Mouse (Mus musculus): ENCODE data around the gene Bdkrb2.

Bdkrb2 gene

DNA sequence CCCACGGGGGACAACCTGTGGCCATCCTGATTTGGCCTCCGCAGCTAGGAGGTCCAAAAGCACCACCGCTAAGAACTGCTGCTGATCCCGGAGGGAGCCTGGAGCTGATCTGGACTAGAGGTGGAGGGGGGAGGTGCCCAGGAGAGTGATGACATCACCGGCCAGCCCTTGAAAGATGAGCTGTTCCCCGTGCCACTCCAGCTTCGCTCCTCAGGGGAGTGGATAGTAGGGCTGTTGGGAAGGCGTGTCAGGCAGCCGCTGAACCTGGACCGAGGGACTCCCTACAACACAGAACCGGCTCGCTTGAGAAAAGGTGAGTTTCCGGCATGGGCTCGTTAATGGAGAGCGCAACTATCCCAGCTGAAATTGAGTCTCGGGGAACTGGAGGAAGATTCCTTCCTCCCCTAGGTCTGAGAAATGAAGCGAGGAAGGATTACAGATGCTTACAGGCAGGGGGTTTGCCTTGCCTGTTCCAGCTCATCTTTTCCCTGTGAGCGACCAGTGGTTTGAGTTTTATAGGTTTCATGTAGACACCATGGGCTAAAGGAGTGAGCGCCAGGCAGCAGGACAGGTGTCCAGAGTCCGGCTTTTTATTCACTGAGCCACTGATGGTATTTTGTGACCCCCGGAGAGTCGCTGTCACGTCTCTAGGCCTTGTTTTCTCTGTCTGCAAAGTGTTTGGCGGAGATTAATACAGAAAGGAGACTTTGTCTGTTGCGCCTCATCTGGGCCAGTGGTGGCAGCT lies at the start of gene Bdkrb2:
Bdkrb2 (plus strand) TSS at position 291 of the 745 bp plus-strand sequence.
- DNase-seq (ENCODE audit: low spot score in 2 of 2) = peak in 1 of 2 experiments; percentile 43

DNA sequence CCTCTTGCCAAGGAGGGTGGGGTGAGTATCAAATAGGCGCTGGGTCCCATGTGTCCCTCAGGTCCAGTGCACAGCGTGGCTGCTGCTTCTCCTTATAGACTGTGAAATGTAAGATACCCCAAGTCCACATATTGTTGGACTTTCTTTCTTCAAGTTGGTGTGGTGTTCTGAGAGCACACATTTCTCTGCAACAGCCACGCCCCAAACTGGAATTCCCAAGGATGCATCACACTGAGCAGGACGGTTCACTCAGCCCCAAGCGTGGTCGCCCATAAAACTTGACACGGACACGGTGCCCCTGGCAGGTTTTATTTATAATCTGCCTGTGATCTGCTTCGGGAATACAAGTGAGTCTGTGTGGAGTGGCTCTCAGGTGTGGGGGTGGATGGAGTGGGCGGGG lies 48.9 kb upstream of the Bdkrb2 start:
- no peak for DNase-seq (ENCODE audit: low spot score in 2 of 2)

DNA sequence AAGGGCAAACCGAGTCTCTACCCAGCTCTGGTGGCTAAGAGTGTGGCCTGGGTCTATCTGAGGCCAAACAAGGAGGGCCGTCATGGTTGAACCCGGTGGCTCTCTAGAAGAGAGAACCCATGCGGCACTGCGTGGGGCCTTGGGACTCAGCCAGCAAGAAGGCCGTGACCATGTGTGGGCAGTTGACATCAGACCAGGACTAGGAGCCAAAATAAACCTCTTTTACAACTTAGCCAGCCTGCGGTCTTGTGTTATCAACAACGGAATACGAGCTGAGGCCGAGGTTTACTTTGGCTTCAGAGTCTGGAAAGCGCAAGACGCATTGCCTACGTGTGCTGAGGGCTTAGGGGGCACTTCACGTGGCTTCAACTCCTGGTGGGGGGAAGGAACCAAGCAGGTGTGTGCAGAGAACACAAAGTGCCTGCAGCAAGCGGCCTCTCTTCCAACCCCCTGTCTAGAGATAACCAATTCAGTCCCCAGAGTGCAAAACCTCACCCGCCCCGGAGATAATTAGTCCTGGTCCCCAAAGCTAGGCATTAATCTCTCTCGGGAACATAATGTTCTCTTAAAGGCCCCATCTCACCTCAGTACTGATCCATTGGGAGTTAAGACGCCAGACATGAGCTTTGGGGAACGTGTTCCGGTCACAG lies 45.9 kb upstream of the Bdkrb2 start:
- DNase-seq (ENCODE audit: low spot score in 2 of 2) = no peak

DNA sequence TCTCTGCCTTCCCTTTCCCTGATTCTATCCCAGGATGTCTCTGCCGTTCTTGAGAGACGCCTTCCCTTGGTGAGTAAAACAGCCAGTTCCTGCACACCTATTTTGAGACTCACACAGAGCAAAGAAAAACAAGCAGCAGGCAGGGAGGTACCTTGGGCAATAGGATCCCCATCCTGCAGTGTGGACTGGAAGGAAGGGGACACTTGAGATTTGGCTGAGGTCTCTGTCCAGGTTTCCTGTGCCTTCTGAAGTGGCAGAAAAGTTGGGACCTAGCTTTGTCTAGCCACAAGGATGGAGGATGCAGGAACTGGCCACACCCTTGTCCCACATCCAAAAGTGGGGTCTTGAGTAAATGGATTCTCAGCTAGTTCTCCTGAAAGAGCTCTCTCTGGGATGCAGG lies 43.2 kb upstream of the Bdkrb2 start:
- DNase-seq (ENCODE audit: low spot score in 2 of 2) = no peak

DNA sequence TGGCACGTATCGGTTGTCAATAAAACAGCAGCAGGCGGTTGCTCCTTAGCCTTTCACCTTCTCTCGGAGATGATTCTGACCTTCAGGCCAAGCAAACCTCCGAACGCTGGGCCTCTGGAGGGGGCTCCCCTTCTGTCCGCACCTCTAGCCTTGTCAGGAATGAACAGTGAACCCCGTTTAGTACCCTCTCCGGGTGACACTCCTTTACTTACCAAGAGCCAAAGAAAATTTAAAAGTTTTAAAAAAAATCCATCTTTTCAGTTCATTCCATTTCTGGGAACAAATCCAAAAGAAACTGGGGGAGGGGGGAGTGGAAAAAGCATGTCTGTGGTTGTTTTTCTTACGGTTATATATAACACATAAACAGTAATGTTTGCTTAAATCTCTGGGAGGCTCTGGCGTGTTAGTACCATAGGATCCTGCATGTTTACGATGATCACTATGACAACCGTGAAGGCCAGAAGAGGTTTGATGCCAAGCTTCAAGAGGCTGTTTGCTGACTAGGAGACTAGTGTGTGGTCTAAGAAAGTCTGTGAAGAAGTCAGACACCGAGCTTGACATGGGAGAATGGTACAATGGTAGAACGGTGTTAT lies 41.8 kb upstream of the Bdkrb2 start:
- DNase-seq (ENCODE audit: low spot score in 2 of 2) = no peak

DNA sequence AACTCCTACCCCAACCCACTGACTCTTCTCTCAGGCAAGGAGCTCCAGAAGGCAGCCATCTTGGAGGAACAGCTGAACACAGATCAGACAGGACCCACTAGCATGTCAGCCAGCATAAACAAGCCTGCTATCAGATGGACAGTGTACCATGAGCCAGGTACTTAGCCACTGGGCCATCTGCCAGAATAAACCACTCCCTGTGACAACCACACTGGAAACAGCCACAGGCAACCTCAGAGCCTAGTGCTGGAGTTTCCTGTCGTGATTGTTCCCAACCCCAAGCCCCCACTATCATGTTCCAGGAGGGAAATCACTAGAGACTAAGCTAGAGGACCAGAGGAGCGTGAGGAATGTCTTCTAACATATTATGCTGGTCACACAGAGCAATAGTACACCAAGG lies 39.3 kb upstream of the Bdkrb2 start:
- no peak for DNase-seq (ENCODE audit: low spot score in 2 of 2)

DNA sequence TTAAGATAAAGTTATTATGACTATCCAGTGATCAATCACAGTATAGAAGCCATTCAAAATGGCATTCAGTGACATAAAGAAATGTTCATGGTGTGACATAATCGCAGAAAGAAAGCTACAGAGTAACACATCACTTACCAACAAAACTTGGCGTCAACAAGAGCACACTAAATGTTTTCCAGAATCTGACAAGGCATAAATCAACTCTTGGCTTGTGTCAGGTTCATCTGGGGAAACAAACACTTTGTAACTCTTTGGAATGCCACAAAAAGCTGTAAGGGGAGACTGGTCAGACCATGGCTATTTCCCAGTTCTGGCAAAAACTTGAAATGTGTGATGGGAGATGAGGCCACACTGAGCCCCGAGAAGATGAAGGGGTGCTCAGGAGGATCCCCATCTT lies 36.8 kb upstream of the Bdkrb2 start:
- no peak for DNase-seq (ENCODE audit: low spot score in 2 of 2)

DNA sequence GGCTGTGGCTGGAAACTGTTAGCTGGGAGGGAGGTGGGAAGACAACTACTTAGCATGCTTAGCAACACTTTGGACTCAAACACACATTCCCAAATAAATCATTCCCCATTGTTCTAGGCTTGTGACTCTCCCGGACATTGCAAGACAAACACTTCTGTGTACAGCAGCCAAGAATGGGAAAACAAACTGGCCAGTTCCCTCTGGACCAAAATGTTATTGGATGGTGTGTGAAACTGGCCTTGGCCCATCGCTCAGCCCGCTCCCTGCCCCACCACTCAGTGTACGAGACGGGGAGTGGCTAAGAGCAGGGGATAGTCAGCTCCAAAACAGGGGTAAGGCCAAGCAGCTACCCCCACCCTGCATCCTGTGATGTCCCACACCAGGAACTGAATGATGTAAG lies 36.2 kb upstream of the Bdkrb2 start:
- peak in 1 of 2 experiments; percentile 42 for DNase-seq (ENCODE audit: low spot score in 2 of 2)

DNA sequence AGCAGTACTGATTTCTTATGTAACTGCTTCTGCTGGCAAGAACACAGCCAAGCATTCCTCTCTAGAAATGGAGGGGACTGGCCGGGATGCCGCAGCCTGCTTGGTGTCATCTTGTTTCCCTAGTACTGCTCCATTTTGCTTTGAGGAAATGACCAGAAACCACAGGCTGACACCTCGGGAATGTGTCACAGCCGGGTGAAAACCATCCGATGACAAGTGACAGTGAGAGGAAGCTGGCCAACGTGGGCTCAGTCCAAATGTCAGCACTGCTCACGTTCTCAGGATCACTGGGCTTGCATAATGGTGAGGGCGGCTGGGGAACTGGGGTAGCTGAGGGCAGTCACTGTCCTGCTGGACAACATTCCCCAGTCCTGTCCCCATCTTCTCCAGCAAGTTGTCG lies 33.5 kb upstream of the Bdkrb2 start:
- DNase-seq (ENCODE audit: low spot score in 2 of 2) = no peak

DNA sequence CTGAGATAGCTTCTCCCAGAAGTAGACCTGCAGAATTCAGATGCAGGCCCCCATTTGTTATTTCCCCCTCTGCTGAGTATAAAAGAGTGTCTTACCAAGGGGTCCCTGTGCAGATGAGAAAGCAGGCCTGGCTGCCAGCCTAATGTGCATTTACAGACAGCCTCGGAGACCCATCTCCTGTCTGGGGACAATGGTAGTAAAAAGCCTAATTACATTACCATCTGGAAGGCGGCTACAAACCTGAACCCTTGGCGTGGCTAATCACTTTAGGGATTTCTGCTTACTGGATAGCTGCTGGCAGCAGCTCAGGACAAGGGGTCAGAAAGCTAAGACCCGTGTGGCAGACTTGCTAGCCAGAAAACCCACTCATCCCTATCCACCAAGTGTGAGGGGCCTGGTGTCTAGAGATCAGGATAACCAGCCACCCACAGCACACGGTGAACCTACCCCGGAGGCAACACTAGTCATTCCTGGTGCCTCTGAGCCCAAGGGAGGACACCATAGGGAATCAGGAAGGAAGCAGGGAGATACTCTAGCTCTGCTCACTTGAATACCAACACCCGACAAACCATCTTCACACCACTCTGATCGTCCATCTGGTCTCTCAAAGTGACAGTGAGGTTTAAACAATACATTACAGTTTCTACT lies 31.2 kb upstream of the Bdkrb2 start:
- DNase-seq (ENCODE audit: low spot score in 2 of 2) = no peak

DNA sequence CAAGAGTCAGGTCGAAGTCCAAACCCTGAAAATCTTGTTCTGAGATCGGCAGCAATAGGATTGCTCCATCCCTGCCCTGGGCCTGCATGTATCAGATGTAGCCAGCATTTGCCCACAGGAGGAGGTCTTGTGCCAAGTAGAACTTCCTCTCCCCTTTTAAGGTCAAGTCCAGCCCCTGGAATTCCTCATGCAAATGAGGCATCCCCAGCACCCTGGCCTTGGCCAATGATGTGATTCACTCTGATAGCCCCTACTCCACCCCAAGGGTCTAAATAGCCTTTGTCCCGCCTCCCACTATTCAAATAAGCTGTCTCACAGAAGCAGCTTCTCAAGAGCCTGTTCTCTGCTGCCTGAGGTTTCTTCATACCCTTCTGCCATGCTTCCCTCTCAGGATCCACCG lies 28.2 kb upstream of the Bdkrb2 start:
- DNase-seq (ENCODE audit: low spot score in 2 of 2) = no peak

DNA sequence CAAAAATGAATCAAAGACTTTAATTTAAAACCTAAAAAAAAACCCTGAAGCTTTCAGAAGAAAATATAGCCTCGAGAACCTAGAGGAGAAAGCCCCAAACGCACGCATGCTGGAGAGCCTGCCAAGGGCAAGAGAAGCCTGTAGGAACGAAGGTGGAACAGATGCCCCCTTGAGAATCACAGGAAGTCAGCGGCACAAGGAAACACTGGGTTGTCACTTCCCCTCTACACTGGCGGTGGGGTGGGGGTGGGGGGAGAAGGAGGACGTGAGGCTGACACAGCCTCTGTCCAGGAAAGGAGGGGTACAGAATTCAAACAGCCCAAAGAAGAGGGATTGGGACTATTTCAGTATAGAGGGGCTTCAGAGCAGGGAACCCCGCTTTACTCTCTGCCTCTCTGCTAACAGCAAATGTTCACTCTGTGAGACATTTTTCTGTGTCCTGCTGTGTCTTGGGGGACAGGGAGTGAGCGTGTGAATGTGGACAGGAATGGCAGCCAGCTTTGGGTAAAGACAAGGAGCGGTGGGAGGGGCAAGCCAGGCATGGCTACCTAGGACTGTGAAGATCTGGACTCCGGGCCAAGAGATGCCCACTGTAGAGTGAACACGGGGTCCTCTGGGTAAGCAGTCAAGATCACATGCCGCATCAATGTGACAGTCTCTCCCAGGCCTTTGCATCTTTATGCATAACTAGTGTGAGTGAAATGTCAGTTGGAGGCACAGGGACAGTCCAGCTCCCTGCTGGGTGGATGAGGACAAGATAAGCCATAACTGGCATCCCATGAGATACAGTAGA lies 26.9 kb upstream of the Bdkrb2 start:
- DNase-seq (ENCODE audit: low spot score in 2 of 2) = no peak

DNA sequence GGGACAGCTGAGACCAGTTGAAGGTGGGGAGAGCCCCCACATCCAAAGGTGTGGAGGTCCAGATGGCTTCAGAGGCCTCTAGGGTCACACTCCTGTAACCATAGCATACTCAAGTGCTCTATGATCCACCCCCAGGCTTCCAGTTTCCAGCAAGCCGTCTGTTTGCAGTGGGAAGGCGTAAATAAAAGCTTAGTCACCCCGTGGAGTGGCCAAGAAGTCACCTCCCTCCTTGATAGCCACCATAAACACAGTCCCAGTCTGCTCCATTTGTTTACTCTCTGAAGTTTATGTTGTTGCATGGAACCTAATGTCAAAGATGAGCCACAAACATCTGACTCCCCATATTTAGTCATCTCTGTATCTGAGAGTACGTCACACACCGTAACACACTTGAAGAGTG lies 25.9 kb upstream of the Bdkrb2 start:
- DNase-seq (ENCODE audit: low spot score in 2 of 2) = no peak

DNA sequence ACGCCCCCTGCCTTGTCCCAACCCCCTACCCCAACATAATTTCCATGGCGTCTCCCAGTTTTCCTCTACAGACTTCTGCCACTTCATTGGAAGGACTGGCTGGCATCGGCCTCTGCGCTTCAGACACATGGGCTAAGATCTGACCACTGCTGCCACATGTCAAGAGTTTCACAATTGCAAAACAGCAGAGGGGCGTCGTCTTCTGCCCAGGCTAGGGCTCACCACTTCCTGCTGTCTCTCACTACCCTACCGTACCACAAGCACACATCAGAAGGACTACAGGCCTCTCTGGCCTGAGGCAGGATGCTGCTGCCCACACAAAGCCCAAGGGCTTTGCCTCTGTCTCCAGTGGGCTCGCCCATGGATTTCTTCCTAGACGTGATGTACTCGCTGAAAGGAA lies 23.4 kb upstream of the Bdkrb2 start:
- no peak for DNase-seq (ENCODE audit: low spot score in 2 of 2)

DNA sequence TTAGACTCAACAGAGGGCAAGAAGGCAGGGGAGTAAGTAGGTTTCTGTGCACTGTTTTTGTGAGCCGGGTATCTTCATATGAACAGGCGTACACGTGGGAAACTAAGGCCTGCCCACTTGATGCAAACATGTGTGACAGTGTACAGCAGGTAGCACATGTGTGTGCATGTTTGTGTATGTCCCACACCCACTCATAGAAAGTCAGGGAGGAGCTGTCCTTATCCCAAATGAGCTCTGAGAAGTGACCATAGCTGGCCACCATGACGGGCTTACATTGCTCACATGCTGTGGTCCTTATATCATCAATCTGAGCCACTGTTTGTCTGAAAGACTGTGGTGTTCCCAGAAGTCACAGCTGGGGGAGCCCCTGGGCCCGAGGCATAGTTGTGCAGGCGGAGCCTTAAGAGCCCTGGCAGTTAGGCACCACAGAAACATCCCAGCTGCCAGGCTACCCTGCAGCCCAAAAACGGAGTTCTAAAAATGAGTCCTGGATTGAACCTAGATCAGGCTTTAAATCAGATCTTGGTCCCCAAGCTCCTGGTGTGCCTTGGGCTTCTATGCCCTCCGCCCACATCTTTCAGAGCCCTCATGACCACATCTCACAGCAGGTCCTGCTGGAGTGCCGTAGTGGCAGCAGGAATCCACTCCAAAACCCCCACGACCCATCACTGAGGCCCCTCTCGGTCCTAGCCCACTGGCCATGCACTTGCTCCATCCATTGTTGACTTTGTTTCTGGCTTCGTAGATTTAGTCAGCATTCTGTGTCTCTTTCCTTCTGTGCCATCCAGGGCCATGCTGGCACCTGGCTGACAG lies 21.2 kb upstream of the Bdkrb2 start:
- no peak for DNase-seq (ENCODE audit: low spot score in 2 of 2)

DNA sequence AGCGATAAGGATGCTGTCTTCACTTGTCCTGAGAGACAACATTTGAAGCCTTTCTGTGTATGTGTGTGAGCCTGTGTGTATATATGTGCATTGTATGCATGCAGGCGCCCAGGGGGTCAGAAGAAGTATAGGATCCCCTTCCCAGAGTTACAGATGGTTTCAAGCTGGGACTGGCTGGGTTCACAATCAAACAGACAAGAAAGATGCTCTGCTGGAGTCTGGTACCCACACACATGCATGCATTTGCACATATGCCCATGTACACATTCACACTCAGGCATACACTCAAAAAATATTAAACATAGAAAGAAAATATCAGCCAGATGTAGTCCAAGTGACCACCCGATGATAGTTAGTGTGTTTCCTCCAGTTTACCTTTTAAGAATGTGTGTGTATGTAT lies 20.5 kb upstream of the Bdkrb2 start:
- no peak for DNase-seq (ENCODE audit: low spot score in 2 of 2)

DNA sequence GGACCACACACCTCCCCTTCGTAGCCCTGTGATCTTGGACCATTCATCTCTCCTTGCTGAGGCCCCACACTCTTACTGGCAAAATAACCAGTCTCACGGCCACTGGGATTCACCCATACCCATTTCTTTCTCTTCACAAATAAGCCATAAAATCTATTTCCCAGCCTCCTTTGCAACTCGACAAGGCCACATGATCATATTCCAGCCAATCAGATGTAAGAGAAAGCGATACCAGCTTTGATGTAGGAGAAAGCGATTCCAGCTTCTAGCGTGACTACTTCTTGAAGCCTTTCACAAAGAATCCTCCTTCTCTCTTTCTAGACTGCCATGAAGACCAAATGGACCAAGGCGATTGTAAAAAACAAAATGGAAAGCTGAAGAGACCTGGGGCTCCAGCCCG lies 19.9 kb upstream of the Bdkrb2 start:
- DNase-seq (ENCODE audit: low spot score in 2 of 2) = no peak

DNA sequence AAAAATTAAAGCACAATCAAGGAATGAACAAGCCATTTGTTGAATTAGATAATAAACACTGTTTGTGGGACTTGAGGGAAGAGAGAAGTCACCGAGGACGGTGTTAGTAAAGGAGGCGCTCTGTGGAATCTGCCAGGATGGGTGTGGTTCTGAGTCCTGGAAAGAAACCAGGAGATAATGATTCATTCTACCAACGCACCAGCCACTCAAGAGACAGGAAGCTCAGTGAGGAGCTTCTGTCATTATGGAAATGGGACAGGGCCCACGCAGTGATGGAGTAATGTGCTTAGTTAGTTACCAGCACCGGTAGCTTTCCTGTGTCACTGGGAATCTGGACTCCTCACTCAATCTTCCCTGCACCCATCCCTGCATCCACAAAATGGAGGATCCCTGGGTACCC lies 19.3 kb upstream of the Bdkrb2 start:
- no peak for DNase-seq (ENCODE audit: low spot score in 2 of 2)

DNA sequence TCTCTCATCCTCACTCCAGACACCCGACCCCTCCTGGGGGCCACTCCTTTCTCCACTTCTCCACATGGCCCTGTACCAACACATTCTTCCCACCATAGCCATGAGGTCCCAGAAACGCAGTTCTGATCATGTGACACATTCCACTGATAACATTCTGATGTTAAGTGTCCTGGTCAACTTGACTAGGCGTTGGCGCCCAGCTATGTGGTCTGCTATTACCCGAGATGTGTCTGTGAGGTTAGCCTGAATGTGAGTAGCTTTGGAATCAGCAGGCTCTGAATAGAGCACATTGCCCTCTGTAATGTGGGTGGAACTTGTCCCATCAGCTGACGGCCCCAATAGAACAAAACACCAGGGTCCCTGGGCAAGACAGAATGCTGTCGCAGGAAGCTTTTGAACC lies 18.2 kb upstream of the Bdkrb2 start:
- no peak for DNase-seq (ENCODE audit: low spot score in 2 of 2)

DNA sequence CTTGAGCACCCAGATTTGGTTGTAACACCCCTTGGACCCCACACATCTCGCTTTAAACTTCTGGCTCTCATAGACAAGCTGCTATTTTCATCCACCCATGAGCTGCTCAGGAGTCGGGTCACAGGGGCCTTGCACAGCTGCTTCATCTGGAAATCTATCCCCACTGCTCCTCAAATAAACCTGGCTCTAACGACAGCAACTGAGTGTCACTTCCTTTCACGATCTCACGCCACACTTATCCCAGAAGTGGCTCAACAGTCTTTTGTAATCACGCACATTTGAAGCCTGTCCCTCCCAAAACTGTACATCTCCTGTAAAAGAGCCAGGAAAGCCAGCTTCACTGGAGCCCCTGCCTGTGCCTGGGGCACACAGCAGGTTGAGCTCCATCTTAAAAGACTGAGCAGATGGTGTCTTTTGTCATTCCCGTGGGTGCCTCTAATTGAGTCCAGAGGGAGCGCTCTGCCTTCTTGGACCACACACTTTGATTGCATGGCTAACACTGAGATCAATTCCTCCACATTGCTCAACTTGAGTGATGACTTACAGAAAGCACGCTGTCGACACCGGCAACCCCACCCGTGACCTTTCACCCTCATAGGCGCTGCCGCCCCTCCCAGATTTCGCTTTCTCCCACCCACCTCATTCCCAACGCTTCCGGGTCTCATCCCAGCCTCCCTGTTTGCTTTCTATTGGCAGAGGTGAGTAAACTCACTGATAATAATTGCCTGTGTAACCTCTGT lies 17.2 kb upstream of the Bdkrb2 start:
- no peak for DNase-seq (ENCODE audit: low spot score in 2 of 2)

Measured in urinary bladder, postnatal 4 days (tissue).